Mouse (Mus musculus) kidney, embryonic 16.5 days (tissue): ENCODE measurements around the gene Ddx54. TPM values are rescaled to one million over a fixed set of nuclear protein-coding genes. Genes with fewer than 3 reads are reported as not detected.

Experiments used
- ATAC-seq: fragments of 200-750 bp; cut with Nextera tagmentation; 2 replicates; pipeline ENCODE4 v1.8.0; 2017; ENCODE audit warnings: moderate TSS enrichment; ENCODE audit not compliant: low FRiP score, low TSS enrichment
- H3K27ac ChIP-seq: fragments of 300-500 bp; sonication (generic); 2 replicates; pipeline ENCODE4 v1.5.1; 2014; ENCODE audit warnings: low read length
- H3K27me3 ChIP-seq: fragments of 300-500 bp; sonication (generic); 2 replicates; pipeline ENCODE4 v1.6.1; 2014; ENCODE audit warnings: low read length, control low read depth, mixed read lengths; ENCODE audit not compliant: insufficient read depth
- H3K36me3 ChIP-seq: fragments of 300-500 bp; sonication (generic); 2 replicates; pipeline ENCODE4 v1.6.1; 2014; ENCODE audit warnings: low read length, control low read depth, mixed read lengths; ENCODE audit not compliant: insufficient read depth
- H3K4me1 ChIP-seq: fragments of 300-500 bp; sonication (generic); 2 replicates; pipeline ENCODE4 v1.6.1; 2014; ENCODE audit warnings: low read length, control low read depth, mixed read lengths; ENCODE audit not compliant: insufficient read depth
- H3K4me2 ChIP-seq: fragments of 300-500 bp; sonication (generic); replicated peaks from 2 replicates; pipeline ENCODE4 v1.6.1; 2014; ENCODE audit warnings: low read depth, low read length
- H3K4me3 ChIP-seq: fragments of 300-500 bp; sonication (generic); 2 replicates; pipeline ENCODE4 v1.5.1; 2014; ENCODE audit warnings: mild to moderate bottlenecking, low read length
- H3K9ac ChIP-seq: fragments of 300-500 bp; sonication (generic); replicated peaks from 2 replicates; pipeline ENCODE4 v1.6.1; 2014; ENCODE audit warnings: low read length
- H3K9me3 ChIP-seq: fragments of 300-500 bp; sonication (generic); 2 replicates; pipeline ENCODE4 v1.6.1; 2016; ENCODE audit warnings: low read length, control low read depth
- WGBS: fragments of 180-500 bp; shearing (Covaris S2); extraction: QIAGEN DNeasy Blood & Tissue Kit; methylation state at CpG from one replicate; pipeline ENCODE4 v1.1.7; 2014; 5-methylcytosine and 5-hydroxymethylcytosine counted together
- polyA plus RNA-seq: library from polyadenylated mRNA; unstranded; fragments of >200 nt; fragmentation: Nextera tagmentation; extraction: Ambion mirVana; gene quantifications from 2 replicates; pipeline ENCODE4 v1.2.1, GENCODE M21; 2015

Gene Ddx54
- polyA plus RNA-seq, 1 experiment from 2014 or later = 53.7 TPM

- H3K9ac ChIP-seq = no peak overlapping the region
- 88% methylated on average over 5 of the region's 5 CpGs for WGBS
- peaks cover 8% of the 10 kb centered on the region for H3K9me3 ChIP-seq
- H3K27me3 ChIP-seq = peaks cover 15% of the 10 kb centered on the region; the same call in 1 of the 2 replicates
- no peak overlapping the region for H3K4me2 ChIP-seq
- no peaks in the 10 kb centered on the region for H3K4me1 ChIP-seq
- H3K36me3 ChIP-seq = peaks cover 16% of the 10 kb centered on the region
- no peak for ATAC-seq
- H3K27ac ChIP-seq = no peak overlapping the region
- H3K4me3 ChIP-seq = no peak overlapping the region
These were observed 19.4 kb downstream of the Ddx54 start for GRCm38 (mm10) chr5:120631892-120632291.

GRCm38 (mm10) chr5:120634131-120634530 is 21.6 kb downstream of the Ddx54 start, which contains the start of gene Cfap73:
Cfap73 (minus strand) TSS chr5:120634235.
- H3K27ac ChIP-seq = no peak within 1 kb of the TSS
- H3K4me2 ChIP-seq = no peak within 1 kb of the TSS
- H3K9me3 ChIP-seq = peaks cover 8% of the 10 kb centered on the region
- H3K4me1 ChIP-seq = no peaks in the 10 kb centered on the region
- peaks cover 15% of the 10 kb centered on the region; the same call in 1 of the 2 replicates for H3K27me3 ChIP-seq
- H3K9ac ChIP-seq = no peak within 1 kb of the TSS
- no peaks in the 10 kb centered on the region for H3K36me3 ChIP-seq
- ATAC-seq = no peak
- H3K4me3 ChIP-seq = no peak within 1 kb of the TSS
- 51% methylated on average over 9 of the region's 9 CpGs for WGBS

GRCm38 (mm10) chr5:120634860-120635259 is 22.3 kb downstream of the Ddx54 start:
- no peak for ATAC-seq
- Histone ChIP-seq H3K36me3 (no peaks in the 10 kb centered on the region), H3K4me2 (no peak overlapping the region), H3K4me3 (no peak overlapping the region), H3K9ac (no peak overlapping the region), H3K9me3 (peaks cover 8% of the 10 kb centered on the region), H3K27ac (no peak overlapping the region), H3K4me1 (no peaks in the 10 kb centered on the region), H3K27me3 (peaks cover 14% of the 10 kb centered on the region; the same call in 1 of the 2 replicates)
- WGBS = 27% methylated on average over 5 of the region's 5 CpGs

GRCm38 (mm10) chr5:120635633-120636032 is 23.1 kb downstream of the Ddx54 start:
- H3K9ac ChIP-seq = no peak overlapping the region
- H3K27me3 ChIP-seq = 0 out of 2 replicates have a peak, but pooled peaks cover 7% of the 10 kb centered on the region
- no peaks in the 10 kb centered on the region for H3K36me3 ChIP-seq
- H3K9me3 ChIP-seq = peaks cover 8% of the 10 kb centered on the region
- ATAC-seq = no peak
- H3K4me1 ChIP-seq = no peaks in the 10 kb centered on the region
- WGBS = 69% methylated on average over 5 of the region's 5 CpGs
- no peak overlapping the region for H3K4me2 ChIP-seq
- H3K4me3 ChIP-seq = no peak overlapping the region
- H3K27ac ChIP-seq = no peak overlapping the region

- H3K27me3 ChIP-seq = no peaks in the 10 kb centered on the region
- no peaks in the 10 kb centered on the region for H3K36me3 ChIP-seq
- ATAC-seq = no peak
- H3K27ac ChIP-seq = no peak overlapping the region
- no peak overlapping the region for H3K4me2 ChIP-seq
- H3K9ac ChIP-seq = no peak overlapping the region
- H3K4me1 ChIP-seq = peaks cover 3% of the 10 kb centered on the region; the same call in 1 of the 2 replicates
- H3K4me3 ChIP-seq = no peak overlapping the region
- H3K9me3 ChIP-seq = no peaks in the 10 kb centered on the region; the same call in 1 of the 2 replicates
- 90% methylated on average over 7 of the region's 7 CpGs for WGBS
These were observed 27.6 kb downstream of the Ddx54 start for GRCm38 (mm10) chr5:120640094-120640493.

GRCm38 (mm10) chr5:120643365-120644085 is 31.0 kb downstream of the Ddx54 start:
- H3K9ac ChIP-seq = no peak overlapping the region
- no peaks in the 10 kb centered on the region for H3K9me3 ChIP-seq
- H3K27ac ChIP-seq = no peak overlapping the region
- ATAC-seq = no peak
- H3K4me1 ChIP-seq = peaks cover 7% of the 10 kb centered on the region
- H3K4me2 ChIP-seq = no peak overlapping the region
- 56% methylated on average over 14 of the region's 14 CpGs for WGBS
- H3K27me3 ChIP-seq = peaks cover 4% of the 10 kb centered on the region
- H3K36me3 ChIP-seq = no peaks in the 10 kb centered on the region
- H3K4me3 ChIP-seq = no peak overlapping the region

- H3K27me3 ChIP-seq = peaks cover 11% of the 10 kb centered on the region
- H3K9ac ChIP-seq = no peak overlapping the region
- no peaks in the 10 kb centered on the region for H3K36me3 ChIP-seq
- no peak overlapping the region for H3K27ac ChIP-seq
- no peak for ATAC-seq
- H3K9me3 ChIP-seq = no peaks in the 10 kb centered on the region
- H3K4me2 ChIP-seq = no peak overlapping the region
- no peak overlapping the region for H3K4me3 ChIP-seq
- peaks cover 14% of the 10 kb centered on the region for H3K4me1 ChIP-seq
- WGBS = 60% methylated on average over 3 of the region's 3 CpGs
These were observed 31.7 kb downstream of the Ddx54 start for GRCm38 (mm10) chr5:120644227-120644626.

- Histone ChIP-seq H3K4me1 (peaks cover 16% of the 10 kb centered on the region), H3K4me2 (no peak overlapping the region), H3K4me3 (no peak overlapping the region), H3K27me3 (peaks cover 23% of the 10 kb centered on the region), H3K36me3 (no peaks in the 10 kb centered on the region), H3K9me3 (no peaks in the 10 kb centered on the region), H3K9ac (no peak overlapping the region), H3K27ac (no peak overlapping the region)
- 56% methylated on average over 6 of the region's 6 CpGs for WGBS
- no peak for ATAC-seq
These were observed 33.3 kb downstream of the Ddx54 start for GRCm38 (mm10) chr5:120645851-120646250.

GRCm38 (mm10) chr5:120647361-120647760 is 34.8 kb downstream of the Ddx54 start:
- peaks cover 26% of the 10 kb centered on the region for H3K27me3 ChIP-seq
- no peak overlapping the region for H3K4me3 ChIP-seq
- H3K36me3 ChIP-seq = no peaks in the 10 kb centered on the region
- 60% methylated on average over 4 of the region's 4 CpGs for WGBS
- no peak overlapping the region for H3K4me2 ChIP-seq
- peaks cover 16% of the 10 kb centered on the region for H3K4me1 ChIP-seq
- H3K9me3 ChIP-seq = no peaks in the 10 kb centered on the region
- ATAC-seq = no peak
- no peak overlapping the region for H3K9ac ChIP-seq
- no peak overlapping the region for H3K27ac ChIP-seq

GRCm38 (mm10) chr5:120647814-120648491 is 35.4 kb downstream of the Ddx54 start:
- ATAC-seq = no peak

More at GRCm38 (mm10) chr5:120647814-120648491, 35.4 kb downstream of the Ddx54 start:
- H3K36me3 ChIP-seq = no peaks in the 10 kb centered on the region
- H3K9me3 ChIP-seq = no peaks in the 10 kb centered on the region
- no peak overlapping the region; the same call in 1 of the 2 replicates for H3K4me3 ChIP-seq
- H3K4me2 ChIP-seq = peak overlapping the region; percentile 63; the same call in 1 of the 2 replicates
- no peak overlapping the region for H3K27ac ChIP-seq
- H3K27me3 ChIP-seq = peaks cover 26% of the 10 kb centered on the region
- 23% methylated on average over 12 of the region's 12 CpGs for WGBS
- H3K9ac ChIP-seq = no peak overlapping the region
- H3K4me1 ChIP-seq = peaks cover 16% of the 10 kb centered on the region
